Mouse (Mus musculus): ENCODE data around the gene Fam171a1. TPM values are rescaled to one million over a fixed set of nuclear protein-coding genes. Genes with fewer than 3 reads are reported as not detected.

Fam171a1 gene
- polyA plus RNA-seq, 1 experiment from 2014 or later = 7.6 TPM

- WGBS (ENCODE audit: insufficient replicate concordance) = 54% methylated on average over 2 of the region's 2 CpGs
These were observed 25.0 kb downstream of the Fam171a1 start for GRCm38 (mm10) chr2:3139065-3139464.

GRCm38 (mm10) chr2:3139578-3139977 lies 25.6 kb downstream of the Fam171a1 start:
- no peak for ATAC-seq
- 64% methylated on average over 3 of the region's 3 CpGs for WGBS (ENCODE audit: insufficient replicate concordance)
- H3K4me1 ChIP-seq = peaks cover 13% of the 10 kb centered on the region; the same call in 1 of the 2 replicates
- no peak overlapping the region for H3K4me2 ChIP-seq
- H3K4me3 ChIP-seq = no peak overlapping the region
- no peaks in the 10 kb centered on the region for H3K27me3 ChIP-seq (replicated peaks)
- no peak overlapping the region for H3K9ac ChIP-seq
- no peaks in the 10 kb centered on the region for H3K36me3 ChIP-seq
- no peak overlapping the region for H3K27ac ChIP-seq
- H3K9me3 ChIP-seq (replicated peaks) = no peaks in the 10 kb centered on the region

More at GRCm38 (mm10) chr2:3139065-3139464, 25.0 kb downstream of the Fam171a1 start:
- no peak overlapping the region for H3K27ac ChIP-seq
- H3K4me2 ChIP-seq = no peak overlapping the region
- H3K4me1 ChIP-seq = peaks cover 15% of the 10 kb centered on the region; the same call in 1 of the 2 replicates
- no peak overlapping the region for H3K9ac ChIP-seq
- no peak for ATAC-seq
- H3K9me3 ChIP-seq (replicated peaks) = no peaks in the 10 kb centered on the region
- H3K27me3 ChIP-seq (replicated peaks) = no peaks in the 10 kb centered on the region
- no peaks in the 10 kb centered on the region for H3K36me3 ChIP-seq
- H3K4me3 ChIP-seq = no peak overlapping the region

GRCm38 (mm10) chr2:3140585-3140984 lies 26.6 kb downstream of the Fam171a1 start:
- H3K27ac ChIP-seq = no peak overlapping the region
- no peaks in the 10 kb centered on the region for H3K9me3 ChIP-seq (replicated peaks)
- WGBS (ENCODE audit: insufficient replicate concordance) = 53% methylated on average over 5 of the region's 5 CpGs
- no peak overlapping the region for H3K9ac ChIP-seq
- ATAC-seq = peak; percentile 30; the same call in 1 of the 2 replicates
- no peak overlapping the region for H3K4me3 ChIP-seq
- no peaks in the 10 kb centered on the region for H3K36me3 ChIP-seq
- H3K4me1 ChIP-seq = peaks cover 10% of the 10 kb centered on the region; the same call in 1 of the 2 replicates
- H3K4me2 ChIP-seq = no peak overlapping the region
- H3K27me3 ChIP-seq (replicated peaks) = no peaks in the 10 kb centered on the region

GRCm38 (mm10) chr2:3141804-3142203 lies 27.8 kb downstream of the Fam171a1 start:
- Histone ChIP-seq H3K4me1 (peaks cover 10% of the 10 kb centered on the region; the same call in 1 of the 2 replicates), H3K9ac (no peak overlapping the region), H3K9me3 (replicated peaks) (no peaks in the 10 kb centered on the region), H3K27ac (no peak overlapping the region), H3K4me2 (no peak overlapping the region), H3K4me3 (no peak overlapping the region), H3K36me3 (no peaks in the 10 kb centered on the region), H3K27me3 (replicated peaks) (no peaks in the 10 kb centered on the region)
- ATAC-seq = no peak
- WGBS (ENCODE audit: insufficient replicate concordance) = 74% methylated on average over 4 of the region's 4 CpGs

- peaks cover 8% of the 10 kb centered on the region; the same call in 1 of the 2 replicates for H3K4me1 ChIP-seq
- no peak overlapping the region for H3K27ac ChIP-seq
- H3K36me3 ChIP-seq = no peaks in the 10 kb centered on the region
- 73% methylated on average over 5 of the region's 5 CpGs for WGBS (ENCODE audit: insufficient replicate concordance)
- H3K4me3 ChIP-seq = no peak overlapping the region
- no peak overlapping the region for H3K9ac ChIP-seq
- no peaks in the 10 kb centered on the region for H3K9me3 ChIP-seq (replicated peaks)
- no peak for ATAC-seq
- H3K4me2 ChIP-seq = no peak overlapping the region
- no peaks in the 10 kb centered on the region for H3K27me3 ChIP-seq (replicated peaks)
These were observed 30.3 kb downstream of the Fam171a1 start for GRCm38 (mm10) chr2:3144291-3144690.

GRCm38 (mm10) chr2:3147550-3148157 lies 33.6 kb downstream of the Fam171a1 start:
- Histone ChIP-seq H3K27ac (no peak overlapping the region), H3K4me1 (peaks cover 7% of the 10 kb centered on the region; the same call in 1 of the 2 replicates), H3K9ac (no peak overlapping the region), H3K4me3 (no peak overlapping the region), H3K4me2 (no peak overlapping the region), H3K9me3 (replicated peaks) (no peaks in the 10 kb centered on the region), H3K36me3 (no peaks in the 10 kb centered on the region), H3K27me3 (replicated peaks) (no peaks in the 10 kb centered on the region)
- WGBS (ENCODE audit: insufficient replicate concordance) = 64% methylated on average over 6 of the region's 6 CpGs
- ATAC-seq = no peak

GRCm38 (mm10) chr2:3148731-3149130 lies 34.7 kb downstream of the Fam171a1 start:
- H3K4me2 ChIP-seq = no peak overlapping the region
- H3K27ac ChIP-seq = no peak overlapping the region
- 65% methylated on average over 8 of the region's 8 CpGs for WGBS (ENCODE audit: insufficient replicate concordance)
- H3K4me3 ChIP-seq = no peak overlapping the region
- no peaks in the 10 kb centered on the region for H3K9me3 ChIP-seq (replicated peaks)
- H3K36me3 ChIP-seq = no peaks in the 10 kb centered on the region
- ATAC-seq = no peak
- 0 out of 2 replicates have a peak, but pooled peaks cover 1% of the 10 kb centered on the region for H3K4me1 ChIP-seq
- H3K9ac ChIP-seq = no peak overlapping the region
- H3K27me3 ChIP-seq (replicated peaks) = no peaks in the 10 kb centered on the region

GRCm38 (mm10) chr2:3150324-3150723 lies 36.3 kb downstream of the Fam171a1 start:
- no peak overlapping the region for H3K4me3 ChIP-seq
- no peaks in the 10 kb centered on the region for H3K4me1 ChIP-seq
- no peak overlapping the region for H3K4me2 ChIP-seq
- WGBS (ENCODE audit: insufficient replicate concordance) = 65% methylated on average over 5 of the region's 5 CpGs
- no peak overlapping the region for H3K27ac ChIP-seq
- H3K9ac ChIP-seq = no peak overlapping the region
- no peak for ATAC-seq
- no peaks in the 10 kb centered on the region for H3K27me3 ChIP-seq (replicated peaks)
- no peaks in the 10 kb centered on the region for H3K36me3 ChIP-seq
- H3K9me3 ChIP-seq (replicated peaks) = no peaks in the 10 kb centered on the region

- no peak overlapping the region for H3K9ac ChIP-seq
- no peak overlapping the region for H3K4me2 ChIP-seq
- H3K27me3 ChIP-seq (replicated peaks) = no peaks in the 10 kb centered on the region
- no peaks in the 10 kb centered on the region for H3K9me3 ChIP-seq (replicated peaks)
- H3K4me3 ChIP-seq = no peak overlapping the region
- no peak overlapping the region for H3K27ac ChIP-seq
- no peak for ATAC-seq
- H3K36me3 ChIP-seq = no peaks in the 10 kb centered on the region
- H3K4me1 ChIP-seq = no peaks in the 10 kb centered on the region
- 83% methylated on average over 3 of the region's 3 CpGs for WGBS (ENCODE audit: insufficient replicate concordance)
These were observed 37.3 kb downstream of the Fam171a1 start for GRCm38 (mm10) chr2:3151336-3151735.

- H3K9me3 ChIP-seq (replicated peaks) = no peaks in the 10 kb centered on the region
- no peaks in the 10 kb centered on the region for H3K27me3 ChIP-seq (replicated peaks)
- H3K27ac ChIP-seq = no peak overlapping the region
- no peak overlapping the region for H3K9ac ChIP-seq
- no peak for ATAC-seq
- WGBS (ENCODE audit: insufficient replicate concordance) = 80% methylated on average over 1 of the region's 1 CpGs
- no peaks in the 10 kb centered on the region for H3K36me3 ChIP-seq
- H3K4me3 ChIP-seq = no peak overlapping the region
- H3K4me1 ChIP-seq = no peaks in the 10 kb centered on the region; the same call in 1 of the 2 replicates
- no peak overlapping the region for H3K4me2 ChIP-seq
These were observed 40.2 kb downstream of the Fam171a1 start for GRCm38 (mm10) chr2:3154091-3154665.

GRCm38 (mm10) chr2:3154986-3155385 lies 41.0 kb downstream of the Fam171a1 start:
- no peaks in the 10 kb centered on the region; the same call in 1 of the 2 replicates for H3K4me1 ChIP-seq
- no peak overlapping the region for H3K9ac ChIP-seq
- no peak overlapping the region for H3K4me2 ChIP-seq
- 72% methylated on average over 2 of the region's 2 CpGs for WGBS (ENCODE audit: insufficient replicate concordance)
- H3K4me3 ChIP-seq = no peak overlapping the region
- ATAC-seq = no peak
- H3K9me3 ChIP-seq (replicated peaks) = no peaks in the 10 kb centered on the region
- H3K27ac ChIP-seq = no peak overlapping the region
- H3K27me3 ChIP-seq (replicated peaks) = no peaks in the 10 kb centered on the region
- no peaks in the 10 kb centered on the region for H3K36me3 ChIP-seq

GRCm38 (mm10) chr2:3157030-3157429 lies 43.0 kb downstream of the Fam171a1 start:
- Histone ChIP-seq H3K9ac (no peak overlapping the region), H3K27ac (no peak overlapping the region), H3K4me1 (peaks cover 5% of the 10 kb centered on the region), H3K36me3 (no peaks in the 10 kb centered on the region), H3K27me3 (replicated peaks) (no peaks in the 10 kb centered on the region), H3K9me3 (replicated peaks) (no peaks in the 10 kb centered on the region), H3K4me2 (no peak overlapping the region), H3K4me3 (no peak overlapping the region)
- ATAC-seq = no peak
- 68% methylated on average over 3 of the region's 3 CpGs for WGBS (ENCODE audit: insufficient replicate concordance)
